Mouse (Mus musculus): Measurements from ENCODE around the gene Iqgap1. TPM values are rescaled to one million over a fixed set of nuclear protein-coding genes. Genes with fewer than 3 reads are reported as not detected.

The Iqgap1 gene
- total and polyA plus RNA-seq, 3 experiments, result 20.6 to 87.9 (median 58.8) TPM

- no peaks in the 10 kb centered on the region for H3K9me3 ChIP-seq (replicated peaks; ENCODE audit: insufficient read depth, low read length)
- H3K4me3 ChIP-seq (ENCODE audit: control insufficient read depth in 1 of 2, insufficient read depth in 1 of 2, low read depth in 2 of 2, low read length in 2 of 2), result no peak overlapping the region
- no peak overlapping the region for H3K9ac ChIP-seq (ENCODE audit: control insufficient read depth, low read depth, low read length, poor library complexity, severe bottlenecking)
- TF ChIP-seq HCFC1 (IDR thresholded peaks at IDR 0.05; ENCODE audit: low read depth, low read length), result no peak
- no peak for TF ChIP-seq ZNF384 (IDR thresholded peaks at IDR 0.05; ENCODE audit: low read depth, low read length)
- no peak for TF ChIP-seq CTCF (IDR thresholded peaks at IDR 0.05 in 2 of 3, conservative IDR thresholded peaks at IDR 0.05 in 1 of 3; ENCODE audit: control insufficient read depth in 1 of 3, insufficient read depth in 1 of 3, low read depth in 2 of 3, low read length in 3 of 3, poor library complexity in 1 of 3, severe bottlenecking in 1 of 3)
- no peak for TF ChIP-seq CHD1 (IDR thresholded peaks at IDR 0.05; ENCODE audit: low read depth, low read length)
- TF ChIP-seq SMC3 (IDR thresholded peaks at IDR 0.05; ENCODE audit: low read depth, low read length), result no peak
- no peaks in the 10 kb centered on the region for H3K4me1 ChIP-seq (ENCODE audit: control insufficient read depth in 1 of 2, insufficient read depth in 2 of 2, low read length in 2 of 2)
- DNase-seq (ENCODE audit: low read depth, low spot score), result no peak
- no peaks in the 10 kb centered on the region for H3K27me3 ChIP-seq (ENCODE audit: control insufficient read depth in 1 of 2, insufficient read depth in 2 of 2, low read length in 2 of 2)
- peaks cover 0 to 2% of the 10 kb centered on the region in 2 experiments; a peak in 2 of 4 replicates for H3K36me3 ChIP-seq (ENCODE audit: control insufficient read depth in 1 of 2, insufficient read depth in 2 of 2, low read length in 2 of 2)
- no peak overlapping the region for H3K27ac ChIP-seq (ENCODE audit: control insufficient read depth, low read depth, low read length)
- H3K79me2 ChIP-seq (ENCODE audit: control insufficient read depth, insufficient read depth, low read length, poor library complexity), result no peaks in the 10 kb centered on the region
Measured at GRCm38 (mm10) chr7:80742671-80743070, 83.1 kb downstream of the Iqgap1 start.

GRCm38 (mm10) chr7:80740954-80741353 is 84.8 kb downstream of the Iqgap1 start:
- Histone ChIP-seq H3K79me2 (ENCODE audit: control insufficient read depth, insufficient read depth, low read length, poor library complexity) (no peaks in the 10 kb centered on the region), H3K27me3 (ENCODE audit: control insufficient read depth in 1 of 2, insufficient read depth in 2 of 2, low read length in 2 of 2) (no peaks in the 10 kb centered on the region), H3K9me3 (replicated peaks; ENCODE audit: insufficient read depth, low read length) (no peaks in the 10 kb centered on the region), H3K27ac (ENCODE audit: control insufficient read depth, low read depth, low read length) (no peak overlapping the region), H3K4me3 (ENCODE audit: control insufficient read depth in 1 of 2, insufficient read depth in 1 of 2, low read depth in 2 of 2, low read length in 2 of 2) (no peak overlapping the region), H3K36me3 (ENCODE audit: control insufficient read depth in 1 of 2, insufficient read depth in 2 of 2, low read length in 2 of 2) (peaks cover 2 to 7% of the 10 kb centered on the region in 2 experiments), H3K9ac (ENCODE audit: control insufficient read depth, low read depth, low read length, poor library complexity, severe bottlenecking) (no peak overlapping the region), H3K4me1 (ENCODE audit: control insufficient read depth in 1 of 2, insufficient read depth in 2 of 2, low read length in 2 of 2) (peaks cover 3 to 7% of the 10 kb centered on the region in 2 experiments)
- peak; percentile 47 for DNase-seq (ENCODE audit: low read depth, low spot score)
- TF ChIP-seq RAD21 (IDR thresholded peaks at IDR 0.05; ENCODE audit: low read depth, low read length), result peak; percentile 32
- peak; percentile 65 for TF ChIP-seq SMC3 (IDR thresholded peaks at IDR 0.05; ENCODE audit: low read depth, low read length)
- peak; percentile 19; the same call in 1 of the 2 replicates for TF ChIP-seq ZC3H11A (IDR thresholded peaks at IDR 0.05; ENCODE audit: low read depth, low read length)
- no peak for TF ChIP-seq MYC (IDR thresholded peaks at IDR 0.05; ENCODE audit: low read depth, low read length)
- TF ChIP-seq JUND (IDR thresholded peaks at IDR 0.05; ENCODE audit: low read depth, low read length), result no peak
- no peak for TF ChIP-seq NRF1 (IDR thresholded peaks at IDR 0.05; ENCODE audit: insufficient read depth, low read depth, low read length, poor library complexity, severe bottlenecking)
- TF ChIP-seq ZNF384 (IDR thresholded peaks at IDR 0.05; ENCODE audit: low read depth, low read length), result peak; percentile 70
- no peak for TF ChIP-seq EP300 (IDR thresholded peaks at IDR 0.05; ENCODE audit: low read depth in 1 of 2, low read length in 2 of 2)
- TF ChIP-seq MEF2A (IDR thresholded peaks at IDR 0.05; ENCODE audit: extremely low read depth, insufficient replicate concordance, low read depth, low read length, poor library complexity, severe bottlenecking), result no peak
- no peak for TF ChIP-seq MAZ (IDR thresholded peaks at IDR 0.05; ENCODE audit: low read depth, low read length)
- peak in 2 of 3 experiments; percentile 38 to 79; a peak in 4 of 6 replicates for TF ChIP-seq CTCF (IDR thresholded peaks at IDR 0.05 in 2 of 3, conservative IDR thresholded peaks at IDR 0.05 in 1 of 3; ENCODE audit: control insufficient read depth in 1 of 3, insufficient read depth in 1 of 3, low read depth in 2 of 3, low read length in 3 of 3, poor library complexity in 1 of 3, severe bottlenecking in 1 of 3)
- TF ChIP-seq TAL1 (IDR thresholded peaks at IDR 0.05; ENCODE audit: low read length), result no peak

Measured in MEL (cell line).